Mouse (Mus musculus): Measurements from ENCODE around the gene Adamts2. TPM values are rescaled to one million over a fixed set of nuclear protein-coding genes. Genes with fewer than 3 reads are reported as not detected.

Adamts2 gene
- polyA plus RNA-seq, 1 experiment from 2014 or later = 3.4 TPM

DNA sequence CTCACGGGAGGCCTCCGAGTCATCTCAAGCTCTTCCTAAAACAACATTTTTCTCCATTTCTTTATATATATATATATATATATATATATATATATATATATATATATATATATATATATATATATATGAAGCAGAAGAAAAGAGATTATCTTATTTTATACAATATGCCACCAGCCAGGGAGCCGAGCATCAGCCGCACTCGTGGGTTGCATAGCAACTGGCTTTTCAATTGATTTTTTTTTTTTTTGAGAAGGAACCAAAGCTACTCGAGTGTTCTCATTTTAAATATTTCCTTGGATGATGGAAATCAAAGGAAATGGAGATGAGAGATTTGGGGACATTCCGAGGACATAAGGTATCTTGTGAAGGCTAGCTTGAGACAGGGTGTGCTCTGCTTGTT is 164.6 kb downstream of the Adamts2 start:
- Histone ChIP-seq H3K36me3 (no peaks in the 10 kb centered on the region), H3K4me3 (no peak overlapping the region), H3K27ac (no peak overlapping the region), H3K9ac (no peak overlapping the region), H3K4me2 (no peak overlapping the region), H3K27me3 (0 out of 2 replicates have a peak, but pooled peaks cover 3% of the 10 kb centered on the region), H3K4me1 (replicated peaks) (peaks cover 6% of the 10 kb centered on the region; the same call in 1 of the 2 replicates), H3K9me3 (no peaks in the 10 kb centered on the region)
- no peak for ATAC-seq (ENCODE audit: low FRiP score)
- 83% methylated on average over 7 of the region's 7 CpGs for WGBS

DNA sequence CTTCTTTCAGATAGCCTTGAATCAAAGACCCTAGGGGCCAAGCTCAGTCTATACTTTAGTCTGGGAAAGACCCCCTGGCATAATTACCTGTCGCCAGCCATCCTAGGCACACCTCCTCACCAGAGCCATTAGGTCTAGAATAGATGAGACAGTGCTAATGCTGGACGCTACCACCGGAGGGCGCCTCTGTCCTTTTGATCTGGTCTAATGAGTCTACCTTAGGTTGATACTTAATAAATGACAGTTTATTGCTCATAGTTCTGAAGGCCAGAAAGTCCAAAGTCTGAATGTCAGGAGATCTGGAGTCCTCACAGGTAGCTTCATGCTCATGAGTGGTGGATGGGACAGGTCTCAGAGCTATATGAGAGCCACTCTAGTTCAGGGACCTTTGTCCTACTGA is 165.2 kb downstream of the Adamts2 start:
- H3K4me3 ChIP-seq = no peak overlapping the region
- H3K9me3 ChIP-seq = no peaks in the 10 kb centered on the region
- 18% methylated on average over 4 of the region's 4 CpGs for WGBS
- H3K4me2 ChIP-seq = no peak overlapping the region
- H3K27ac ChIP-seq = no peak overlapping the region
- H3K4me1 ChIP-seq (replicated peaks) = peaks cover 6% of the 10 kb centered on the region; the same call in 1 of the 2 replicates
- no peak for ATAC-seq (ENCODE audit: low FRiP score)
- no peaks in the 10 kb centered on the region for H3K36me3 ChIP-seq
- H3K27me3 ChIP-seq = 0 out of 2 replicates have a peak, but pooled peaks cover 3% of the 10 kb centered on the region
- H3K9ac ChIP-seq = no peak overlapping the region

DNA sequence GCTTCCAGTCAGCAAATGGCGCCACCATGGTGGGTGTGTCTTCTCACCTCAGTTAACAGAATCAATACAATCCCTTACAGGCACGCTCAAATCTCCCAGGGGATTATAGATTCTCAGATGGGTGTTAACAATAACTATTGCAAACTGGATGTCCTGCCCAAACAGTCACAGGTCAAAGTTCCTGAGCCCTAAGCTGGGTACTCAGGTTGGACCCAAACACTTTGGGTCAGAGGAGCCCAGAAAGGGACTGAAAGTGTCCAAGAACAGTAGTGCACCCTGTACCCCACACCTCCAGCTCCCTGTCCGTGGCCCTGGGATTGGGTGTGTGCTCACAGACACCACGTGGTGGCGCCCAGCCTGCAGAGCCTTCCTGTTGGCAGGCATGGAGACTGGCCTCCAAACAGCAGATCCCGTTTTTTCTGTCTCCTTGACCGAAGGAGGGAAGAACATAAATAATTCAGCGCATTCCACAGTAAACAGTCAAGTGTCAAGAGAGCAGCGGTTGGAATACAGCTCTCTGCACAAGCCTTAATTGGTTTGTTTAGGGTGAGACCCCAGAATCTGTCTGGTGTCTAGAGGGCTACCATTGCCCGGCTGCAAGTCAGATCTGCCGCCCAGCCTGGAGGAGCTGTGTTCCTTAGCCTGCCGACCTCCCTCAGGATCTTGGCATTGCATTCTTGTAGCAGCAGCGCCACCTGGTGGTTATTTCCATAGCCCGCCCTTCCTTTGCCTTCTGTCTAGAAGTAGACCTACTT is 167.3 kb downstream of the Adamts2 start:
- H3K36me3 ChIP-seq = no peaks in the 10 kb centered on the region
- H3K4me1 ChIP-seq (replicated peaks) = peaks cover 6% of the 10 kb centered on the region; the same call in 1 of the 2 replicates
- ATAC-seq (ENCODE audit: low FRiP score) = peak; percentile 92
- H3K27ac ChIP-seq = 0 out of 2 replicates have a peak overlapping the region, but pooled peaks have one; percentile 49
- H3K27me3 ChIP-seq = 0 out of 2 replicates have a peak, but pooled peaks cover 3% of the 10 kb centered on the region
- H3K4me2 ChIP-seq = peak overlapping the region; percentile 54
- H3K4me3 ChIP-seq = peak overlapping the region; percentile 28
- 12% methylated on average over 14 of the region's 14 CpGs for WGBS
- no peak overlapping the region for H3K9ac ChIP-seq
- H3K9me3 ChIP-seq = no peaks in the 10 kb centered on the region

DNA sequence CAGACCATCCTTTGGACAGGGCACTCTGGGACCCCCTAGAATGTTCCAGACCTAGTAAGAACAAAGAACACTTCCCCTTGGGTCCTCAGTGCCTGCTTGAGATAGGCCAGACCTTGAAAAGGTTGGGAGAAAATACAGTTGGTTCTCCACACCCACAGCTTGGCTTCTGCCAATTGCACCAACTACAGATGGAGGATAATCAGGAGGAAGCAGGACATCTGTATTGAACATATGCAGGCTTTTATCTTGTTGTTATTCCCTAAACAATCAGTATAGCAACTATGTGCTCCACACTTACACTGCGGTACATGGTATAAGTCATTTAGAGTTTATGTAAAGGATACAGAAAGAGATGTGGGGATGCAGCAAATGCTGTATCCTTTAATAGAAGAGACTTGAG is 169.1 kb downstream of the Adamts2 start:
- Histone ChIP-seq H3K4me3 (no peak overlapping the region), H3K36me3 (no peaks in the 10 kb centered on the region), H3K9ac (no peak overlapping the region), H3K27ac (no peak overlapping the region), H3K27me3 (0 out of 2 replicates have a peak, but pooled peaks cover 3% of the 10 kb centered on the region), H3K4me2 (no peak overlapping the region), H3K9me3 (no peaks in the 10 kb centered on the region), H3K4me1 (replicated peaks) (peaks cover 6% of the 10 kb centered on the region; the same call in 1 of the 2 replicates)
- WGBS = 90% methylated on average over 1 of the region's 1 CpGs
- ATAC-seq (ENCODE audit: low FRiP score) = no peak

DNA sequence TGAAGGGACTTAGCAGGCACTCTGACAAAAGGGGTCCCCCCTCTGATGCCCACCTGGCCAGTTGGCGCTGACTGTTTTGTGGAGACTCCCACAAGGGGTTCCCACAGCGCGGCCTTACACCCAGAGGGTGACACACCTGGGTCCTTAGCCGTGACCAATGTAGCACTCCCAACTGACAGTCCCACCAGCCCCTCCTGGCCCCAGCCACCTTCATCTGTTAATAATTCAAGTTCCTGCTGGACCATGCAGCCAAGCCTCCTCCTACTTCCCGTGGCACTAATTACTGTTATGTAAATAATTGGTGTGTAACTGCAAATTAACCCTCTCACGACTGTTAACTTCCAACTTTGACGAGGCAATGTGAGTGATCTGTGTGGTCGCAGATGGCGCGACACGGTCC is 195.8 kb downstream of the Adamts2 start:
- Histone ChIP-seq H3K4me1 (replicated peaks) (peaks cover 5% of the 10 kb centered on the region), H3K36me3 (no peaks in the 10 kb centered on the region), H3K4me3 (no peak overlapping the region), H3K9ac (no peak overlapping the region), H3K27ac (no peak overlapping the region), H3K27me3 (no peaks in the 10 kb centered on the region), H3K4me2 (no peak overlapping the region), H3K9me3 (no peaks in the 10 kb centered on the region)
- no peak for ATAC-seq (ENCODE audit: low FRiP score)
- 74% methylated on average over 11 of the region's 11 CpGs for WGBS

DNA sequence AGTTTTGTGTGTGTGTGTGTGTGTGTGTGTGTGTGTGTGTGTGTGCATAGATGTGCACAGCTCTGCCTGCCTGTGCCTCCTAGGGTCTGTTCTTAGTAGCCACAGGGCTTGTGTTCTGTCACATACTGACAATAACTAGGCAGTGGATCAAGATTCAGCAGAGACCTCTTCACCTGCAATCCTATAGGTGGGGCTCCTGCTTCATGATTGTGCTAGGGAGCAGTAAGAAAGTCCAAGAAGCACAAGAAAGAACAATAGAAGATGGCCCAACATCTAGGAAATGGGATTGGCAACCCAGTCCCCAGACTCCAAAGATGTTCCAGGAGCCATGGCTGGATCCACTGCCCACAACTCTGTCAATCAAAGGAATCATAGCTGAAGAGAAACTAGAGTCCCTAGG is 197.0 kb downstream of the Adamts2 start:
- H3K4me1 ChIP-seq (replicated peaks) = peaks cover 5% of the 10 kb centered on the region
- H3K36me3 ChIP-seq = no peaks in the 10 kb centered on the region
- ATAC-seq (ENCODE audit: low FRiP score) = no peak
- no peak overlapping the region for H3K27ac ChIP-seq
- no peaks in the 10 kb centered on the region for H3K9me3 ChIP-seq
- H3K4me2 ChIP-seq = no peak overlapping the region
- H3K27me3 ChIP-seq = no peaks in the 10 kb centered on the region
- no peak overlapping the region for H3K9ac ChIP-seq
- no peak overlapping the region for H3K4me3 ChIP-seq

DNA sequence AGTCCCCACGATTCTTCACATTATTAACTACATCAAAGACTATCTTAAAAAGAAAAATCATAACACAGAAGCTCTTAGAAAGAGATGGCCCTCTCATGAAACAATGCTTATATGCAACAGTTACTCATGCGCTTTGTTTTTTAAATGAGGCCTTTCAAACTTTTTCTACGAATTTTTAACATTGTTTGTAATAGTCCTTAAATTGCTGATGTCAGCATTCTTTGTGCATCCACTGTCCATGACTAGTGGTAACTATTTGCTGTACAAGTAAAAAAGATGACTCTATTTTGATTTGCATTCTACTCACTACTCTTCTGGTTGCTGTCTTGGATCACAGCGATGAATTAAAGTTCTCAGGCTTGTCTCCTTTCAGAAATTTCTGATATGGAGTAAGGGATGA is 212.3 kb downstream of the Adamts2 start:
- Histone ChIP-seq H3K4me2 (no peak overlapping the region), H3K27ac (no peak overlapping the region), H3K9me3 (peaks cover 68% of the 10 kb centered on the region), H3K27me3 (no peaks in the 10 kb centered on the region), H3K4me3 (no peak overlapping the region), H3K4me1 (replicated peaks) (no peaks in the 10 kb centered on the region), H3K9ac (no peak overlapping the region), H3K36me3 (peaks cover 98% of the 10 kb centered on the region)
- ATAC-seq (ENCODE audit: low FRiP score) = no peak
- 98% methylated on average over 4 of the region's 4 CpGs for whole genome bisulfite sequencing

DNA sequence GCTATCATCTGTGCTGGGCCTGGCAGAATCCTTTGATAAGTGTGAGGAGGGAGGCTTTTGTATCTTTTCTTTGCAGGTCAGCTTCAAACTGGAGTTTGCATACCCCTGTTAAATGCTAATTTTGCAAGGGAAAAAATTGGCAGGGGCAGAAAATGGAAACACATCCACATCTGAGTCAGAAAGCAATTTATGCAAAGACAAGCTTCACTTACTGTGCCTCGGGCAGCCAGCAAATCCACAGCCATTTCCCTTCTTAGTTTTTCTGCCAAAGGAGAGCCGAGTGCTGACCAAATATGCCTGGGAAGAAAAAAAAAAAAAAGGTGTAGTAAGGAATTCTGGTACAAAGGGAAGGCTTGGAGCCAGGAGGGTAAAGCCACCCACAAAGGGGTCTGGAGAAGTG is 224.3 kb downstream of the Adamts2 start:
- WGBS = 59% methylated on average over 2 of the region's 2 CpGs
- no peak overlapping the region for H3K27ac ChIP-seq
- peak overlapping the region; percentile 90 for H3K9ac ChIP-seq
- peak overlapping the region; percentile 78 for H3K4me3 ChIP-seq
- peak overlapping the region; percentile 86 for H3K4me2 ChIP-seq
- H3K36me3 ChIP-seq = peaks cover 43% of the 10 kb centered on the region
- no peaks in the 10 kb centered on the region for H3K27me3 ChIP-seq
- H3K9me3 ChIP-seq = 0 out of 2 replicates have a peak, but pooled peaks cover 3% of the 10 kb centered on the region
- peaks cover 19% of the 10 kb centered on the region for H3K4me1 ChIP-seq (replicated peaks)
- ATAC-seq (ENCODE audit: low FRiP score) = no peak

DNA sequence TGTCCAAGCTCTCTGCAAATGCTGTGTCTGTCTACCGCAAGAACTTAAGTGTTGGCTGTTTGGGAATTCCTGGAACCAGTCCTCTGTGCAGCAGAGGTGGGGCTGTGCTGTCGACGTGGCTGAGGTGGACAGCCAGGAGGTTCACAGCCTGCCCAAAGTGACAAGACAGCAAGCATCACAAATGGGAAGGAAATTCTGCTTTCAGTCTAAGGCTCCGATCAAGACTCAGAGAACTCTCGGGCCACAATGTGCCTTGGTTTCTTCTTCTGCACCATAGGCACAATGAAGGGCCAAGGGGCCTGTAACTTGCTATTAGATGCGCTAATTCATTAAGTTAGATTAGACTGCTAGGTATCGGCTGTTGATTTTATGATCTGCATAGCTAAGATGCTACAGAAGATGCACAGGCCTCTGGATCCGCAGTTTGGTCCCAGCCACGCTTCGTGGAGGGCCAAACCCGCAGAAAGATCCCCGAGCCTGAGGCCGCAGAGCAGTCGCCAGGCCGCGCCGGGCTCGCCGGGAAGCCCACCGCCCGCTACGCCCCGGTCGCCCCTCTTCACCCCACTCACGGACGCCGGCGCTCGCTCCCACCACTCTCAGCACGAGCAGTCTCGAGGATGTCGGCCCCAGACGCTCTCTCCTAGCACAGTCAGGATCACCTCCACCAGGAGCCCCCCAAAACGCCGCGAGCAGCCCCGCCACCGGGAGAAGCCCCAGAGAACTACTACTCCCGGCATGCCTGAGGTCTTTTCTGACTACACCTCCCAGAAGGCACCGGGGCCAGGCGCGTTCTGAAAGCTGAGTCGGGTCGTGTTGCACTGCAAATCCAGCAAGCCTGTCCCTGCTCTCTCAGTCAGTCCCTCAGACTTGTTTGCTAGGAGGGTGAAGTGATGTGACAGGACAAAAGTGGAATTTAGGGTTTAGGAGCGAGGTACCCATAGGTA is 225.4 kb downstream of the Adamts2 start, which contains the start of gene Zfp354c:
Gene Zfp354c (minus strand): TSS at position 715 of the 944 bp plus-strand sequence.
- H3K4me1 ChIP-seq (replicated peaks) = peaks cover 19% of the 10 kb centered on the region
- peak within 1 kb of the TSS; percentile 81 for H3K27ac ChIP-seq
- H3K9me3 ChIP-seq = 0 out of 2 replicates have a peak, but pooled peaks cover 3% of the 10 kb centered on the region
- H3K4me3 ChIP-seq = peak within 1 kb of the TSS; percentile 78
- WGBS = under 1% methylated on average over 45 of the region's 45 CpGs
- H3K36me3 ChIP-seq = peaks cover 40% of the 10 kb centered on the region
- peak within 1 kb of the TSS; percentile 90 for H3K9ac ChIP-seq
- H3K27me3 ChIP-seq = no peaks in the 10 kb centered on the region
- peak; percentile 97 for ATAC-seq (ENCODE audit: low FRiP score)
- peak within 1 kb of the TSS; percentile 86 for H3K4me2 ChIP-seq

DNA sequence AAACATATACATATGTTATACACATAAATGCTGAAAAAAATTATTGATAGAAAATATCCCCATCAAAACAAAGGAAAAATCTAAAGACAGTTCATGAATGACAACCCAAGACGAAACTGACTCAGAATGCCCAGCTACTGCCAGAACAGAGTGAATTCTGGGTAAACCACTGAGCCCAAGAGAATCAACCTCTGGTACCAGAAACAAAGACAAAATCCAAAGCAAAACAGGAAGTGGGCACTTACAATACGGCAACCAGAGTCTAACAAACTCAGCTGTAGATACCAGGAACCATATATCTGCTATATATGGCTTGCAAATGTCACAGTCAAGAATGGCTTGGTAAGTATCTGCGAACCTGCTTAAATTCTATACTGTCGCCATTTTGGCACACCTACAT is 233.8 kb downstream of the Adamts2 start:
- no peak overlapping the region for H3K9ac ChIP-seq
- ATAC-seq (ENCODE audit: low FRiP score) = no peak
- H3K4me2 ChIP-seq = no peak overlapping the region
- H3K27me3 ChIP-seq = no peaks in the 10 kb centered on the region
- 96% methylated on average over 4 of the region's 4 CpGs for WGBS
- peaks cover 25% of the 10 kb centered on the region for H3K36me3 ChIP-seq
- no peak overlapping the region for H3K27ac ChIP-seq
- peaks cover 9% of the 10 kb centered on the region; the same call in 1 of the 2 replicates for H3K9me3 ChIP-seq
- no peak overlapping the region for H3K4me3 ChIP-seq
- peaks cover 10% of the 10 kb centered on the region for H3K4me1 ChIP-seq (replicated peaks)

DNA sequence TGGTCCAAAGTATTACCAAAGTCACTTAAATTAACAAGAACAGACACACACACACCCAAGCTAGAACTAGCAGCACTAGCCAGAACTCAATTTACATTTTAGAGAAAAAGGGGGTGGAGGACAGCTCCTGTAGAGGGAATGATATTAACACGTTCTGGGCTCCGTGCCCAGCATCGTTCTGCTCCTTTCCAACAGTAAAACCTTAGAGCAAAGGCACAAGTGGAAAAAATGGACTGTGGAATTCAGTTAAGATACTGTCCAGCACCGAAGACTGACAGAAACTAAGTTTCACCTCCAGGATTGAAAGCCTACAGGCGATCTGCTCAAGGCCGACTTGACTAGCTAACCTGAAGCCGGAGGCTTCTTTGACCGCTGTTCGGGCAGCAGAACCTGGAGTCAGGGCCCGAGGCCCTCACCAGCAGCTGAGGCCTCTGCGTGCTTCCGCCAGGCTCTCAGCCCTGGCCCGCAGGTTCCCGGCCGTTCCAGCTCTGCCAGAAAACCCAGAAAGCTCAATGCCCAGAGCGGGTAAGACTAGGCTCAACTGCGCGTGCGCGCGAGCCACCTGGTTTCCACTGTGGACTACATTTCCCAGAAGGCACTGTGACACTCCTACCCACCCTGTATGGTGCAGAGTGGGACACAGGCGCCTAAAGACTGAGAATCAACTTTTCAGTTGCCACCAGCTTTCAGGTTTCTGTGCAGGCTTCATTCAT is 239.3 kb downstream of the Adamts2 start, which contains the start of gene Zfp879:
Gene Zfp879 (minus strand): TSS at position 530 of the 713 bp plus-strand sequence.
- Histone ChIP-seq H3K36me3 (no peaks in the 10 kb centered on the region), H3K4me2 (peak within 1 kb of the TSS; percentile 66), H3K9me3 (no peaks in the 10 kb centered on the region), H3K9ac (peak within 1 kb of the TSS; percentile 76), H3K27ac (peak within 1 kb of the TSS; percentile 82), H3K4me1 (replicated peaks) (peaks cover 19% of the 10 kb centered on the region), H3K4me3 (peak within 1 kb of the TSS; percentile 51), H3K27me3 (0 out of 2 replicates have a peak, but pooled peaks cover 4% of the 10 kb centered on the region)
- 25% methylated on average over 22 of the region's 22 CpGs for WGBS
- ATAC-seq (ENCODE audit: low FRiP score) = peak; percentile 96

Data from hindbrain, embryonic 13.5 days (tissue).